Mouse (Mus musculus): ENCODE measurements around the gene Tmem212. TPM values are rescaled to one million over a fixed set of nuclear protein-coding genes. Genes with fewer than 3 reads are reported as not detected.

Gene Tmem212
- polyA plus RNA-seq, 1 experiment, result 1.5 TPM

DNA sequence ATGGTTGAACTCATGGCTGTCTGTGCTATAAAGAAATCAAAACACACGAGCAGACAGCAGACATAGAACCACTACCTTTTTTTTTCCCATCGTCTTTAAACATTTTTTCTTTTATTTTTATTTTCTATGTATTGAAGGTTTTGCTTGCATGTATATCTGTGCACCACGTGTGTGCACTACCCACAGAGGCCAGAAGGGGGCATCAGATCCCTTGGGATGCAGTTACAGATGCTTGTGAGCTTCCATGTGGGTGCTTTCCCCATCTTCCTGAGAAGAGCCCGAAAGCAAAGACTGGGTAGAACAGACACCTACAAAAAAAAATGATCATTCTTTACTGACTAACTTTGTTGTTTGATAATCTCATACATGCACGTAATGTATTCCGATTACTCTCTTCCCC is 5.7 kb upstream of the Tmem212 start:
- no peak for TF ChIP-seq CTCF (IDR thresholded peaks at IDR 0.05; ENCODE audit: borderline replicate concordance, control insufficient read depth, extremely low read depth, insufficient read depth, low read length, poor library complexity)
- no peak for TF ChIP-seq POLR2A (IDR thresholded peaks at IDR 0.05; ENCODE audit: control insufficient read depth, extremely low read depth, insufficient read depth, low read length, poor library complexity)
- H3K36me3 ChIP-seq (ENCODE audit: control insufficient read depth, insufficient read depth, low read length), result no peaks in the 10 kb centered on the region
- DNase-seq, result no peak
- H3K4me1 ChIP-seq (replicated peaks; ENCODE audit: control insufficient read depth, insufficient read depth, low read length), result no peaks in the 10 kb centered on the region
- H3K27ac ChIP-seq (ENCODE audit: control insufficient read depth, insufficient read depth, low read length), result no peak overlapping the region
- no peak overlapping the region for H3K4me3 ChIP-seq (ENCODE audit: control insufficient read depth, insufficient read depth, low read length)
- 93% methylated on average over 6 of the region's 6 CpGs for WGBS
- H3K27me3 ChIP-seq (ENCODE audit: control insufficient read depth, insufficient read depth, low read length), result no peaks in the 10 kb centered on the region

DNA sequence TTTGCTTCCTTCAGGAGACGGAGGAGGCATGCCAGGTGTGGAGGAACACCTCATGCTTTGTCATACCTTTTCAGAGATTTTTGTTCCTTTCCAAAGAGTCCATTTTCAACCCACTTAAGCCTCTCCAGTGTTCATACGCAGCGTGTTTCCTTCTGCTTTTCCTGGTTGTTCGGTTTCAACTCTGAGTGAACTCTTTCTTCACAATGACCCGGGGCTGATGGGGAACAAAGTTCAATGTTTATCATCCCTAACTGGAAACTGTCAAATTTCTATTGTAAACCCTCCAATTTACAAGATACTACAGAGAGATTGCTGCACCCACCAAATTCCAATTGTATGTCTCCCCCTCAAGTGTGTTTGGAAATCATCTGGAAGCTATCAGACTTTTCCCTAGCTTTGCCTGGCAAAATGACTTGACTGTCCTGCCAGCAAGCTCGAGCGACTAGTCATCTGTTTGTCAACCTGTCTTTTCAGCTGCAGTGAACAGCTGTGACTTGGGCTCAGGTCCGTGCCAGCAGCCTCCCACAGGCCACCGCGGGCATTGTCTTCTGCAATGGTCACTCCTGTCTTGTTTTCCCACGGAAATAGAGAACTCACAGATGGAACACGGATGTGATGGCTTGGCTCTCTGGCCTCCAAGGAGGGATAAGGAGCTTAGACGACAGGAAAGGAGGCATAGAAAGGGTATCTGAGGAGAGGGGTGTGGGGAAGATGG is 3.0 kb upstream of the Tmem212 start:
- Histone ChIP-seq H3K27ac (ENCODE audit: control insufficient read depth, insufficient read depth, low read length) (no peak overlapping the region), H3K4me3 (ENCODE audit: control insufficient read depth, insufficient read depth, low read length) (no peak overlapping the region), H3K4me1 (replicated peaks; ENCODE audit: control insufficient read depth, insufficient read depth, low read length) (no peaks in the 10 kb centered on the region), H3K27me3 (ENCODE audit: control insufficient read depth, insufficient read depth, low read length) (no peaks in the 10 kb centered on the region), H3K36me3 (ENCODE audit: control insufficient read depth, insufficient read depth, low read length) (no peaks in the 10 kb centered on the region)
- TF ChIP-seq CTCF (IDR thresholded peaks at IDR 0.05; ENCODE audit: borderline replicate concordance, control insufficient read depth, extremely low read depth, insufficient read depth, low read length, poor library complexity), result no peak
- TF ChIP-seq POLR2A (IDR thresholded peaks at IDR 0.05; ENCODE audit: control insufficient read depth, extremely low read depth, insufficient read depth, low read length, poor library complexity), result no peak
- DNase-seq, result no peak
- WGBS, result 52% methylated on average over 13 of the region's 13 CpGs

DNA sequence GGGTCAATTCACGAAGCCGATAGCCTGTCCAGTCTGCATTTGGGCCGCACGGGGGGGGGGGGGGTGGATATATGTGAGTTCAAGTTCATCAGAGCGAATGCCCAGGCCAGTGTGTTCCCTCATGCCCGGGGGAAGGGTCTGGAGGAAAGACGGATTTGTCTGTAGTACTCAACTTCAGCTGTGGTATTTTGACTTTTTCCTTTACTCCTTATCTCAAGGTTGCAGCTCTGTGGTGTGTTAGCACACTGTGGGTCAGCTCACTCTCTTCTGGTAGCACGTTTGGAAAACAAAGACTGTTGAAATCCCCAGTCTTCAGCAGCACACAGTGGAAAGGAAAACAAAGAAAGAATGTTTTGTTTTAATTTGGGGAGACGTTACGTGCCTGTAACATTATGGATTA is 2.0 kb upstream of the Tmem212 start:
- H3K27me3 ChIP-seq (ENCODE audit: control insufficient read depth, insufficient read depth, low read length), result no peaks in the 10 kb centered on the region
- H3K4me1 ChIP-seq (replicated peaks; ENCODE audit: control insufficient read depth, insufficient read depth, low read length), result no peaks in the 10 kb centered on the region
- H3K4me3 ChIP-seq (ENCODE audit: control insufficient read depth, insufficient read depth, low read length), result no peak overlapping the region
- TF ChIP-seq CTCF (IDR thresholded peaks at IDR 0.05; ENCODE audit: borderline replicate concordance, control insufficient read depth, extremely low read depth, insufficient read depth, low read length, poor library complexity) (no peak), POLR2A (IDR thresholded peaks at IDR 0.05; ENCODE audit: control insufficient read depth, extremely low read depth, insufficient read depth, low read length, poor library complexity) (no peak)
- no peak for DNase-seq
- no peak overlapping the region for H3K27ac ChIP-seq (ENCODE audit: control insufficient read depth, insufficient read depth, low read length)
- H3K36me3 ChIP-seq (ENCODE audit: control insufficient read depth, insufficient read depth, low read length), result no peaks in the 10 kb centered on the region
- WGBS, result 71% methylated on average over 10 of the region's 10 CpGs

DNA sequence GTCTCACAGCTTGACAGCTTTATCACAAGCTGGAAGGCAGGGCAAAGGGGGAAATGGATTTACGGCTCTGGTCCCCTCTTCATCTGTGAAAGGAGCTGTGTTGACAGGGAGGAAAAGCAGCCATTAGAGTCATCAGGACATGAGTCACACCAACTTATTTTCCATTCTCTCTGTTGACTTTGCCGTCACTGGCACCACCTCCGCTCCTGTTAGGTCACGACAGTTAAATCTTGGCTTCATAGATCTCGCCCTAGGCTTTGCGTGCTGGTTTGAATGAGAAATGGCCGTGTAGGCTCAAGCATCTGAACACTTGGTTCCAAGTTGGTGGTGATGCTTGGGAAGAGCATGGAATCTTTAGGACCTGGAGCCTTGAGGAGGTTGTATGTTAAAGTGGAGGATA is 9.6 kb downstream of the Tmem212 start:
- 92% methylated on average over 7 of the region's 7 CpGs for WGBS
- Histone ChIP-seq H3K27ac (ENCODE audit: control insufficient read depth, insufficient read depth, low read length) (no peak overlapping the region), H3K4me1 (replicated peaks; ENCODE audit: control insufficient read depth, insufficient read depth, low read length) (no peaks in the 10 kb centered on the region), H3K4me3 (ENCODE audit: control insufficient read depth, insufficient read depth, low read length) (no peak overlapping the region), H3K36me3 (ENCODE audit: control insufficient read depth, insufficient read depth, low read length) (no peaks in the 10 kb centered on the region), H3K27me3 (ENCODE audit: control insufficient read depth, insufficient read depth, low read length) (no peaks in the 10 kb centered on the region)
- DNase-seq, result no peak
- TF ChIP-seq CTCF (IDR thresholded peaks at IDR 0.05; ENCODE audit: borderline replicate concordance, control insufficient read depth, extremely low read depth, insufficient read depth, low read length, poor library complexity) (no peak), POLR2A (IDR thresholded peaks at IDR 0.05; ENCODE audit: control insufficient read depth, extremely low read depth, insufficient read depth, low read length, poor library complexity) (no peak)

DNA sequence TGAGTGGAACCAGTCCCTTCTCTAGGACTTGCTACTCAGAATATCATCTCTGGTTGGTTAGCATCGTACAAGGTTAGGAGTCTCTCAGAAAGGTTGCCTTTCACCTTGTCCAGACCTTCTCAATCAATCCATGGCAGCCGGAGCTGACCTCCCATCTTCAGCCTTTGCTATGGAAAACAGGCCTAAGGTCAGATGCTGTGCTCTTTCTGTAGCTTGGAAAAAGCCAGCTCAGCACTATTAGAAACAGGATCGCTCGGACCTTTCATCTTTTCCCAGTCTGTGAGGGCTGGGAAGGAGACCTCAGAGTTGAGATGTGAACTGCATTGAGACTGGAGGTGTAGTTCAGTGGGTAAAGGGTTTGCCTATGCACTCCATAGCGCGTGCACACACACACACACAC is 10.6 kb downstream of the Tmem212 start:
- DNase-seq, result no peak
- H3K27ac ChIP-seq (ENCODE audit: control insufficient read depth, insufficient read depth, low read length), result no peak overlapping the region
- H3K27me3 ChIP-seq (ENCODE audit: control insufficient read depth, insufficient read depth, low read length), result no peaks in the 10 kb centered on the region
- H3K36me3 ChIP-seq (ENCODE audit: control insufficient read depth, insufficient read depth, low read length), result no peaks in the 10 kb centered on the region
- H3K4me1 ChIP-seq (replicated peaks; ENCODE audit: control insufficient read depth, insufficient read depth, low read length), result no peaks in the 10 kb centered on the region
- 96% methylated on average over 6 of the region's 6 CpGs for WGBS
- TF ChIP-seq POLR2A (IDR thresholded peaks at IDR 0.05; ENCODE audit: control insufficient read depth, extremely low read depth, insufficient read depth, low read length, poor library complexity) (no peak), CTCF (IDR thresholded peaks at IDR 0.05; ENCODE audit: borderline replicate concordance, control insufficient read depth, extremely low read depth, insufficient read depth, low read length, poor library complexity) (no peak)
- H3K4me3 ChIP-seq (ENCODE audit: control insufficient read depth, insufficient read depth, low read length), result no peak overlapping the region

DNA sequence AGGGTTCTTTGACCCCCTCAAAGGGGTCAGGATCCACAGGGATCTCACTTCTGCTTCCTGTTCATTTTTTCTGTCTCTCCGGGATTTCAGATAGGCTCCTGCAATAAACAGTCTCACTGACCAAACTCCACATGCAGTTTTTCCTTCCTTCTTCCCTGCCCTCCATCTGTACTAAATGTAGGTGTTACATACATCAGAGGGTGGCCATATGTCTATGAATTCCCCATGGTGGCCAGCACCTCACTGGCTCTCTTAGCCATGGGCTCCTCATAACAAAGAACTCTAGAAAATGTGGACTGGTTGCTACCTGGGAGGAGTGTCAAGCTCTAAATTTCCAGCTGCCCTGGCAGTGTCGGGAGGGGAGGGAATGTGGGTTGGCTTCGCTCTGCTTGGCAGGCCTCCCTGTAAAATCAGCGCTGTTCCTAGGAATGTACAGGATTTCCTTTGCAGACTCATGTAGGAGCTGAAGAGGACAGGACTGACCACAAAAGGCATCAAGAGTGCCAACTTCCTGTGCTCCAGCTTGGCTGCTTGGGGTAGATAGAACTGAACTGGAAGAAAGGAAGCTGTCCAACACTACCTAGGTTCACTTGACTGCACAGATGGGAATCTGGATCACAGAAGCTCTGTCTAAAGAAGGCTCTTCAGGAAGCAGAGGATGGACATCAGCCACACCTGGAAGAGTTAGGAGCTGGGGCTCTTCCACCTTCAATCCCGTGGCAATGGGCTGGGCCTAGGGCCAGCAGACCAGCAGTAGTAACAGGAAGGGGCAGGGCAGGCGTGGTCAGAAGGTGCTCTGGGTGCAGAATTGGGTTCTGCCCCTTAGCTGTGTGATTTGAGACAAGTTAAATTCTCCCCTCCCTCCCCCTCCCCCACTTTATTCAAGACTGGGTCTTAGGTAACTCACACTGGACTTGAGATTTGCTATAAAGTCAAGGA is 14.0 kb downstream of the Tmem212 start:
- no peaks in the 10 kb centered on the region for H3K4me1 ChIP-seq (replicated peaks; ENCODE audit: control insufficient read depth, insufficient read depth, low read length)
- no peak overlapping the region for H3K4me3 ChIP-seq (ENCODE audit: control insufficient read depth, insufficient read depth, low read length)
- no peaks in the 10 kb centered on the region for H3K36me3 ChIP-seq (ENCODE audit: control insufficient read depth, insufficient read depth, low read length)
- TF ChIP-seq CTCF (IDR thresholded peaks at IDR 0.05; ENCODE audit: borderline replicate concordance, control insufficient read depth, extremely low read depth, insufficient read depth, low read length, poor library complexity), result no peak
- TF ChIP-seq POLR2A (IDR thresholded peaks at IDR 0.05; ENCODE audit: control insufficient read depth, extremely low read depth, insufficient read depth, low read length, poor library complexity), result no peak
- no peak for DNase-seq
- no peaks in the 10 kb centered on the region for H3K27me3 ChIP-seq (ENCODE audit: control insufficient read depth, insufficient read depth, low read length)
- H3K27ac ChIP-seq (ENCODE audit: control insufficient read depth, insufficient read depth, low read length), result no peak overlapping the region
- 74% methylated on average over 6 of the region's 6 CpGs for WGBS

All from thymus, adult 2 months (tissue).